Mouse (Mus musculus): ENCODE measurements around the gene Dusp15. TPM values are rescaled to one million over a fixed set of nuclear protein-coding genes. Genes with fewer than 3 reads are reported as not detected.

Gene Dusp15
- polyA plus RNA-seq, 1 experiment, result 17.7 TPM

- DNase-seq (ENCODE audit: low read depth), result no peak
Observed at GRCm38 (mm10) chr2:152906274-152907037, 45.0 kb downstream of the Dusp15 start.

- DNase-seq (ENCODE audit: low read depth), result no peak
Observed at GRCm38 (mm10) chr2:152905036-152905829, 46.3 kb downstream of the Dusp15 start.

GRCm38 (mm10) chr2:152904127-152904643, 47.3 kb downstream of the Dusp15 start:
- DNase-seq (ENCODE audit: low read depth), result no peak

GRCm38 (mm10) chr2:152903586-152903985, 47.9 kb downstream of the Dusp15 start:
- DNase-seq (ENCODE audit: low read depth), result no peak

- DNase-seq (ENCODE audit: low read depth), result no peak
Observed at GRCm38 (mm10) chr2:152902658-152903057, 48.8 kb downstream of the Dusp15 start.

DNA sequence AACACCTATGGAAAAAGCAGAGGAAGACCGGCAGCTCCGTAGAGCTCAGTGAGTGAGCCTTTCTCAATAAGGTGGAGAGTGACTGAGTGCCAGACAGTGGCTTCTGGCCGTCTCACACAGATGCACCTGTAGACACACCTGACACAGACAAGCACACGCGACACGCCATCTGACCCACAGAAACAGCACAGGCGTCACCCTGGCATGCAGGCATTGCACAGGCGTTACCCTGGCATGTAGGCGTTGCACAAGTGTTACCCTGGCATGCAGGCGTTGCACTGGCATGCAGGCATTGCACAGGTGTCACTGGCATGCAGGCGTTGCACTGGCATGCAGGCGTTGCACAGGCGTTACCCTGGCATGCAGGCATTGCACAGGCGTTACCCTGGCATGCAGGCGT, 50.2 kb downstream of the Dusp15 start:
- no peak for DNase-seq (ENCODE audit: low read depth)

DNA sequence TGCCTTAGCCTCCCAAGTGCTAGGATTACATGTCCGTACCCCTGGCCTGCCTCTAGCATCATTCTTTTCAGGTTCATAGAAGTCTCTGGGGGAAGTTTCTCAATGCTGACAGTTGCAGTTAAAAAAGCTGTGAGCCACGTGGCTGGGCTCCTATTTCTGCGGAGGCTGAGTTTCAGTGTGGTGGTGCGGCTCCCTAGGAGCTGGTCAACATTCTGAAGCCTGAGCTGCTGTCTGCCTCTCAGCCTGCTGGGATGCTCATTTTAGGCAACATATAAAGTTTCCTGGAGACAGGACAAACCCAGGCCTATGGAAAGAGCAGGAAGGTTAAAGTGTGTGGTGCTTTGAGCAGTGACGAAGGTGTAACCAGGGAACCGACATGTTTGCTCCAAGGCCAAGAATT, 52.5 kb downstream of the Dusp15 start:
- no peak for DNase-seq (ENCODE audit: low read depth)

DNA sequence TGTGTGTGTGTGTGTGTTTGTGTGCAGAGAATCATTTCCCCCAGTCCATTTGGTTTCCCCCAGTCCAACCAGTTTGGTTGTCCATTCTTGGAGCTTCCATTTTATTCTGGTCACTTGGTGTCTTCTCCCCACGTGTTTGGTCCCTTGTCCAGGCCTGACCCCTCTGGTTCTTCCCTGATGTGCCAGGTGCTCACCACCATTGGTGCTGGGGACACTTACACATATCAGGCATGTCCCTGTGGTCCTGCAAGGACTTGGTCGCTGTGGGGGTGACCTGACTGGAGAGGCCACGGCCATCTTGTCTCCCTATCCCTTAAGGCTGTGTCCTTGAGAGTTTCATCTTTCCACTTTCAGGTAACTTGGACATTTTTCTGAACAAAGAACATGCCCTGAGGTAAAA, 54.6 kb downstream of the Dusp15 start:
- DNase-seq (ENCODE audit: low read depth), result no peak

GRCm38 (mm10) chr2:152895834-152896233, 55.7 kb downstream of the Dusp15 start:
- DNase-seq (ENCODE audit: low read depth), result no peak

Other genes with a start within 250 kb of the Dusp15 start
- gene Id1, start 215.4 kb downstream of the Dusp15 start, polyA plus RNA-seq (2012; rRNA removed), result 78.7 and 137 TPM in 2 replicates
- 3.8 and 6.0 TPM in 2 replicates for gene Cox4i2, start 197.5 kb downstream of the Dusp15 start, polyA plus RNA-seq (2012; rRNA removed)
- gene Bcl2l1, start 120.0 kb downstream of the Dusp15 start, polyA plus RNA-seq (2012; rRNA removed), result 42.2 and 44.0 TPM in 2 replicates
- 0.80 and 0.90 TPM in 2 replicates for gene Tpx2, start 103.7 kb downstream of the Dusp15 start, polyA plus RNA-seq (2012; rRNA removed)
- 0.60 and 0.61 TPM in 2 replicates for gene Mylk2, start 40.3 kb downstream of the Dusp15 start, polyA plus RNA-seq (2012; rRNA removed)
- 13.4 and 15.6 TPM in 2 replicates for gene Foxs1, start 18.5 kb downstream of the Dusp15 start, polyA plus RNA-seq (2012; rRNA removed)
- gene Ttll9, start 10.8 kb upstream of the Dusp15 start, polyA plus RNA-seq (2012; rRNA removed), result 8.4 and 15.6 TPM in 2 replicates
- 160 and 161 TPM in 2 replicates for gene Pdrg1, start 63.7 kb upstream of the Dusp15 start, polyA plus RNA-seq (2012; rRNA removed)
- gene Xkr7, start 80.2 kb upstream of the Dusp15 start, polyA plus RNA-seq (2012; rRNA removed), result 5.4 and 8.2 TPM in 2 replicates
- 28.2 and 31.0 TPM in 2 replicates for gene Ccm2l, start 114.3 kb upstream of the Dusp15 start, polyA plus RNA-seq (2012; rRNA removed)
- gene Hck, start 156.8 kb upstream of the Dusp15 start, polyA plus RNA-seq (2012; rRNA removed), result 4.3 and 4.4 TPM in 2 replicates
- 55.5 and 67.1 TPM in 2 replicates for gene Tm9sf4, start 209.6 kb upstream of the Dusp15 start, polyA plus RNA-seq (2012; rRNA removed)